Comparison of ENCODE assay signal across 9 mouse cellular contexts in the genomic region with DNA sequence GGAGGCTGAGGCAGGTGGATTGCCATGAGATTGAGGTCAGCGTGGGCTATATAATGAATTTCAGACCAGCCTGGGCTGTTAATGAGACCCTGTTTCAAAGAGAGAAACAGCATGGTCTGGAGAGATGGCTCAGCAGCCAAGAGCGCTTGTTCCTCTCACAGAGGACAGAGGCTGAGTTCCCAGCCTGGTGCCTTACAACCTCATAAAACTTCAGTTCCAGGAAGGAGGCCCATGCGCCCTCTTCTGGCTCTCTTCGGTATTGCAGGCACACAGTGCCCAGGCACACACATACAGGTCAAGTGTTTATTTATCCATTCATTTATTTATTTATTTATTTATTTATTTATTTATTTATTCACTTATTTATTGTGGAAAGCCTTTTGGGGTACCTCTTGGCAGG. TPM values are rescaled to one million over a fixed set of nuclear protein-coding genes. Genes with fewer than 3 reads are reported as not detected.
DNase-seq lines count a peak whose midpoint lies in the region; ATAC-seq and TF ChIP-seq lines count a peak whose summit lies in the region.
"Had no signal": no experiment of that assay in that cellular context is flagged by ENCODE, and none has a peak within 500 bp of the region (broad histone marks: within the 10 kb centered on the region; RNA-seq: fewer than 3 reads in every experiment).

No protein-coding gene starts in this region.

- TF ChIP-seq POLR2A in ES-Bruce4 (IDR thresholded peaks at IDR 0.05; ENCODE audit: insufficient read depth, low read length), result no peak
- no peak for TF ChIP-seq POLR2A in lung, adult 2 months (IDR thresholded peaks at IDR 0.05; ENCODE audit: borderline replicate concordance, extremely low read depth, low read depth, low read length)
- TF ChIP-seq POLR2A in small intestine, adult 2 months (IDR thresholded peaks at IDR 0.05; ENCODE audit: low read depth, low read length), result no peak

- no peaks in the 10 kb centered on the region for H3K27me3 ChIP-seq in ES-Bruce4 (ENCODE audit: control insufficient read depth, insufficient read depth, low read length, poor library complexity, severe bottlenecking)
- no peaks in the 10 kb centered on the region for H3K27me3 ChIP-seq in small intestine, adult 2 months (ENCODE audit: control insufficient read depth, insufficient read depth, low read length)
- H3K27me3 ChIP-seq: limb, embryonic 15.5 days had no signal

- no peaks in the 10 kb centered on the region for H3K36me3 ChIP-seq in ES-Bruce4 (ENCODE audit: control insufficient read depth, insufficient read depth, low read length, poor library complexity, severe bottlenecking)
- H3K36me3 ChIP-seq in small intestine, adult 2 months (ENCODE audit: control insufficient read depth, insufficient read depth, low read length), result no peaks in the 10 kb centered on the region
- H3K36me3 ChIP-seq: limb, embryonic 15.5 days had no signal

- intact Hi-C loops in gastrocnemius, adult 2 months (cut with DNase I), result loop anchor here (1.0 kb wide), 1 partner anchor 74 kb away; no protein-coding TSS in a partner anchor

- 30% methylated on average over 4 of the region's 4 CpGs for WGBS in lung, adult 2 months
- 27% methylated on average over 4 of the region's 4 CpGs for WGBS in small intestine, adult 2 months

- no peak overlapping the region for H3K4me3 ChIP-seq in ES-Bruce4 (ENCODE audit: low read depth, low read length)
- H3K4me3 ChIP-seq in gastrocnemius, adult 2 months, result no peak overlapping the region
- H3K4me3 ChIP-seq in lung, adult 2 months (replicated peaks; ENCODE audit: extremely low read depth, low read depth, low read length), result no peak overlapping the region
- no peak overlapping the region for H3K4me3 ChIP-seq in small intestine, adult 2 months (ENCODE audit: low read depth, low read length)
- H3K4me3 ChIP-seq: limb, embryonic 15.5 days had no signal

- no peaks in the 10 kb centered on the region for H3K9me3 ChIP-seq in ES-Bruce4 (replicated peaks; ENCODE audit: control insufficient read depth, insufficient read depth, low read length, poor library complexity, severe bottlenecking)
- H3K9me3 ChIP-seq: limb, embryonic 15.5 days had no signal

- no peak for ATAC-seq in CD4-positive, CD25-positive, alpha-beta regulatory T cell, adult 4 months

- H3K9ac ChIP-seq in ES-Bruce4 (ENCODE audit: low read depth, poor library complexity, severe bottlenecking), result no peak overlapping the region
- H3K9ac ChIP-seq: limb, embryonic 15.5 days had no signal

- H3K4me1 ChIP-seq in ES-Bruce4 (ENCODE audit: control insufficient read depth, insufficient read depth, low read length), result peaks cover 2% of the 10 kb centered on the region
- no peaks in the 10 kb centered on the region for H3K4me1 ChIP-seq in lung, adult 2 months (ENCODE audit: control insufficient read depth, insufficient read depth, low read length)
- H3K4me1 ChIP-seq in small intestine, adult 2 months (ENCODE audit: control insufficient read depth, insufficient read depth, insufficient read length, low read length), result no peaks in the 10 kb centered on the region
- H3K4me1 ChIP-seq: limb, embryonic 15.5 days had no signal

- no peak overlapping the region for H3K27ac ChIP-seq in ES-Bruce4 (ENCODE audit: insufficient read depth, low read length)
- no peak overlapping the region for H3K27ac ChIP-seq in gastrocnemius, adult 2 months
- H3K27ac ChIP-seq in small intestine, adult 2 months (ENCODE audit: insufficient read depth, low read depth, low read length), result no peak overlapping the region
- H3K27ac ChIP-seq: limb, embryonic 15.5 days had no signal

- TF ChIP-seq EP300 in ES-Bruce4 (IDR thresholded peaks at IDR 0.05; ENCODE audit: insufficient read depth, low read depth, low read length), result no peak

- DNase-seq in CD4-positive, CD25-positive, alpha-beta regulatory T cell, adult 2 months (ENCODE audit: low read depth, low spot score), result peak; percentile 69
- DNase-seq in cerebellum, adult 8-10 months, result peak; percentile 65
- peak; percentile 73 for DNase-seq in gastrocnemius, adult 2 months
- peak; percentile 77 for DNase-seq in kidney, adult 18-20 months
- DNase-seq in lung, adult 2 months, result peak; percentile 68

- peak; percentile 87 for TF ChIP-seq CTCF in ES-Bruce4 (IDR thresholded peaks at IDR 0.05; ENCODE audit: low read depth, low read length)
- TF ChIP-seq CTCF in gastrocnemius, adult 2 months (IDR thresholded peaks at IDR 0.05), result peak; percentile 89
- peak; percentile 95 for TF ChIP-seq CTCF in lung, adult 2 months (IDR thresholded peaks at IDR 0.05; ENCODE audit: insufficient read depth, low read length)
- TF ChIP-seq CTCF in small intestine, adult 2 months (IDR thresholded peaks at IDR 0.05; ENCODE audit: extremely low read depth, insufficient read length, insufficient replicate concordance, low read depth, low read length), result peak; percentile 87; the same call in 1 of the 2 replicates

RNA-seq across cellular contexts. Expression of a gene that starts 7.7 kb away (rescaled TPM):
- polyA plus RNA-seq in CD4-positive, CD25-positive, alpha-beta regulatory T cell, adult 4 months (2017; shearing (Covaris generic)), result not detected
- polyA plus RNA-seq in ES-Bruce4 (2011; ENCODE audit: insufficient read depth, insufficient read length, low read depth, missing spikeins), result 29.9 and 31.8 TPM in 2 replicates
- total RNA-seq in gastrocnemius, adult 2 months (2021), result 1 to 10 TPM; 7.6 to 8.1 TPM
- 13.6 and 16.6 TPM in 2 replicates for polyA plus RNA-seq in lung, adult 2 months (2012; rRNA removed)
- polyA plus RNA-seq in small intestine, adult 2 months (2012; rRNA removed), result 0.61 and 0.93 TPM in 2 replicates

RNA-seq across cellular contexts. Expression of a gene that starts 47.3 kb away (rescaled TPM):
- 1 to 10 TPM; 2.0 to 2.4 TPM for polyA plus RNA-seq in CD4-positive, CD25-positive, alpha-beta regulatory T cell, adult 4 months (2017; shearing (Covaris generic))
- polyA plus RNA-seq in ES-Bruce4 (2011; ENCODE audit: insufficient read depth, insufficient read length, low read depth, missing spikeins), result 49.1 and 57.4 TPM in 2 replicates
- total RNA-seq in gastrocnemius, adult 2 months (2021), result 1 to 10 TPM; 5.9 to 6.6 TPM
- 15.7 and 21.5 TPM in 2 replicates for polyA plus RNA-seq in lung, adult 2 months (2012; rRNA removed)
- polyA plus RNA-seq in small intestine, adult 2 months (2012; rRNA removed), result 2.0 and 2.4 TPM in 2 replicates

RNA-seq across cellular contexts. Expression of a gene that starts 54.4 kb away (rescaled TPM):
- 100 to 1,000 TPM in 1 of 2 experiments, 10 to 100 TPM in 1; 81.8 to 115 TPM for polyA plus RNA-seq in CD4-positive, CD25-positive, alpha-beta regulatory T cell, adult 4 months (2017; shearing (Covaris generic))
- polyA plus RNA-seq in ES-Bruce4 (2011; ENCODE audit: insufficient read depth, insufficient read length, low read depth, missing spikeins), result 65.0 and 71.9 TPM in 2 replicates
- 1 to 10 TPM; 5.0 to 6.0 TPM for total RNA-seq in gastrocnemius, adult 2 months (2021)
- polyA plus RNA-seq in lung, adult 2 months (2012; rRNA removed), result 8.1 and 11.8 TPM in 2 replicates
- 7.2 and 11.2 TPM in 2 replicates for polyA plus RNA-seq in small intestine, adult 2 months (2012; rRNA removed)

RNA-seq across cellular contexts. Expression of a gene that starts 54.5 kb away (rescaled TPM):
- 1 to 10 TPM; 1.5 to 1.9 TPM for polyA plus RNA-seq in CD4-positive, CD25-positive, alpha-beta regulatory T cell, adult 4 months (2017; shearing (Covaris generic))
- 68.7 and 69.2 TPM in 2 replicates for polyA plus RNA-seq in ES-Bruce4 (2011; ENCODE audit: insufficient read depth, insufficient read length, low read depth, missing spikeins)
- total RNA-seq in gastrocnemius, adult 2 months (2021), result under 1 TPM; 0.10 to 0.22 TPM
- 3.0 and 5.5 TPM in 2 replicates for polyA plus RNA-seq in lung, adult 2 months (2012; rRNA removed)
- polyA plus RNA-seq in small intestine, adult 2 months (2012; rRNA removed), result 6.3 and 11.3 TPM in 2 replicates
